Comparison of ENCODE assay signal across 25 mouse cellular contexts in genomic region chr5:50013965-50014364, GRCm38 (mm10). TPM values are rescaled to one million over a fixed set of nuclear protein-coding genes. Genes with fewer than 3 reads are reported as not detected.
DNase-seq lines count a peak whose midpoint lies in the region; ATAC-seq and TF ChIP-seq lines count a peak whose summit lies in the region.
"Had no signal": no experiment of that assay in that cellular context is flagged by ENCODE, and none has a peak within 500 bp of the region (broad histone marks: within the 10 kb centered on the region; RNA-seq: fewer than 3 reads in every experiment).

No protein-coding gene starts in this region.

- WGBS in liver, embryonic 11.5 days, result 71% methylated on average over 4 of the region's 4 CpGs
- 63% methylated on average over 4 of the region's 4 CpGs for WGBS in liver, postnatal 0 days (ENCODE audit: insufficient replicate concordance)
- 46% methylated on average over 4 of the region's 4 CpGs for WGBS in liver, embryonic 14.5 days (ENCODE audit: insufficient replicate concordance)
- WGBS in liver, embryonic 12.5 days (ENCODE audit: insufficient replicate concordance), result 46% methylated on average over 4 of the region's 4 CpGs
- 67% methylated on average over 4 of the region's 4 CpGs for WGBS in midbrain, embryonic 15.5 days
- WGBS in midbrain, embryonic 11.5 days, result 68% methylated on average over 4 of the region's 4 CpGs
- 49% methylated on average over 4 of the region's 4 CpGs for WGBS in liver, embryonic 16.5 days (ENCODE audit: insufficient replicate concordance)

- H3K9ac ChIP-seq in liver, embryonic 11.5 days (ENCODE audit: low read depth, low read length), result no peak overlapping the region
- no peak overlapping the region for H3K9ac ChIP-seq in liver, postnatal 0 days (replicated peaks)
- H3K9ac ChIP-seq in liver, embryonic 14.5 days (replicated peaks), result no peak overlapping the region
- no peak overlapping the region for H3K9ac ChIP-seq in liver, embryonic 12.5 days
- no peak overlapping the region for H3K9ac ChIP-seq in midbrain, embryonic 15.5 days
- H3K9ac ChIP-seq in midbrain, embryonic 11.5 days (ENCODE audit: low read length), result no peak overlapping the region
- H3K9ac ChIP-seq in liver, embryonic 16.5 days (ENCODE audit: low read depth, low read length), result peak overlapping the region; percentile 16; the same call in 1 of the 2 replicates
- H3K9ac ChIP-seq: embryonic facial prominence, embryonic 12.5 days; forebrain, embryonic 13.5 days; forebrain, embryonic 15.5 days had no signal

- H3K4me3 ChIP-seq in liver, embryonic 11.5 days (ENCODE audit: low read depth, low read length), result no peak overlapping the region
- no peak overlapping the region for H3K4me3 ChIP-seq in liver, postnatal 0 days (ENCODE audit: low read depth, low read length)
- no peak overlapping the region for H3K4me3 ChIP-seq in liver, embryonic 14.5 days (ENCODE audit: insufficient read depth in 1 of 2, low read depth in 2 of 2, low read length in 2 of 2)
- no peak overlapping the region for H3K4me3 ChIP-seq in liver, embryonic 12.5 days
- no peak overlapping the region for H3K4me3 ChIP-seq in midbrain, embryonic 15.5 days
- H3K4me3 ChIP-seq in midbrain, embryonic 11.5 days (ENCODE audit: low read depth, low read length), result no peak overlapping the region
- no peak overlapping the region for H3K4me3 ChIP-seq in liver, embryonic 16.5 days (ENCODE audit: low read depth, low read length)
- H3K4me3 ChIP-seq: embryonic facial prominence, embryonic 10.5 days; embryonic facial prominence, embryonic 12.5 days; forebrain, embryonic 13.5 days; forebrain, embryonic 15.5 days had no signal

- H3K27me3 ChIP-seq in liver, embryonic 11.5 days (replicated peaks; ENCODE audit: control insufficient read depth, insufficient read depth, low read length), result no peaks in the 10 kb centered on the region
- H3K27me3 ChIP-seq in liver, postnatal 0 days (ENCODE audit: insufficient read depth, low read length), result no peaks in the 10 kb centered on the region
- H3K27me3 ChIP-seq in liver, embryonic 14.5 days (ENCODE audit: control insufficient read depth, insufficient read depth, low read length), result no peaks in the 10 kb centered on the region
- no peaks in the 10 kb centered on the region for H3K27me3 ChIP-seq in liver, embryonic 12.5 days (replicated peaks)
- no peaks in the 10 kb centered on the region for H3K27me3 ChIP-seq in midbrain, embryonic 15.5 days (replicated peaks)
- H3K27me3 ChIP-seq in midbrain, embryonic 11.5 days (ENCODE audit: control insufficient read depth, insufficient read depth, low read length), result no peaks in the 10 kb centered on the region
- no peaks in the 10 kb centered on the region for H3K27me3 ChIP-seq in liver, embryonic 16.5 days (ENCODE audit: control insufficient read depth, insufficient read depth, low read depth, low read length)
- H3K27me3 ChIP-seq: CH12.LX; embryonic facial prominence, embryonic 12.5 days; forebrain, embryonic 13.5 days; forebrain, embryonic 15.5 days; Patski had no signal

- no peak overlapping the region for H3K27ac ChIP-seq in liver, embryonic 11.5 days (ENCODE audit: low read depth, low read length)
- no peak overlapping the region for H3K27ac ChIP-seq in liver, postnatal 0 days (ENCODE audit: low read depth)
- H3K27ac ChIP-seq in liver, embryonic 14.5 days, result no peak overlapping the region
- no peak overlapping the region for H3K27ac ChIP-seq in liver, embryonic 12.5 days
- no peak overlapping the region for H3K27ac ChIP-seq in midbrain, embryonic 15.5 days
- no peak overlapping the region for H3K27ac ChIP-seq in midbrain, embryonic 11.5 days (ENCODE audit: low read depth, low read length)
- no peak overlapping the region for H3K27ac ChIP-seq in liver, embryonic 16.5 days (ENCODE audit: low read length)
- H3K27ac ChIP-seq: embryonic facial prominence, embryonic 10.5 days; embryonic facial prominence, embryonic 12.5 days; forebrain, embryonic 13.5 days; forebrain, embryonic 15.5 days had no signal

- no peak overlapping the region for H3K4me2 ChIP-seq in liver, embryonic 11.5 days
- no peak overlapping the region for H3K4me2 ChIP-seq in liver, postnatal 0 days (ENCODE audit: low read depth, low read length)
- H3K4me2 ChIP-seq in liver, embryonic 14.5 days (ENCODE audit: low read depth), result no peak overlapping the region
- H3K4me2 ChIP-seq in liver, embryonic 12.5 days, result no peak overlapping the region
- no peak overlapping the region for H3K4me2 ChIP-seq in midbrain, embryonic 15.5 days
- no peak overlapping the region for H3K4me2 ChIP-seq in midbrain, embryonic 11.5 days
- no peak overlapping the region for H3K4me2 ChIP-seq in liver, embryonic 16.5 days (ENCODE audit: low read depth, low read length)
- H3K4me2 ChIP-seq: embryonic facial prominence, embryonic 12.5 days; forebrain, embryonic 13.5 days; forebrain, embryonic 15.5 days had no signal

- H3K36me3 ChIP-seq in liver, embryonic 11.5 days (ENCODE audit: control insufficient read depth, insufficient read depth, low read length), result no peaks in the 10 kb centered on the region
- no peaks in the 10 kb centered on the region for H3K36me3 ChIP-seq in liver, postnatal 0 days (replicated peaks; ENCODE audit: insufficient read depth, low read length)
- no peaks in the 10 kb centered on the region for H3K36me3 ChIP-seq in liver, embryonic 14.5 days (replicated peaks; ENCODE audit: control insufficient read depth, insufficient read depth, low read depth)
- peaks cover 4% of the 10 kb centered on the region for H3K36me3 ChIP-seq in liver, embryonic 12.5 days
- no peaks in the 10 kb centered on the region for H3K36me3 ChIP-seq in midbrain, embryonic 15.5 days (replicated peaks)
- no peaks in the 10 kb centered on the region for H3K36me3 ChIP-seq in midbrain, embryonic 11.5 days (ENCODE audit: control insufficient read depth, insufficient read depth, low read length)
- no peaks in the 10 kb centered on the region for H3K36me3 ChIP-seq in liver, embryonic 16.5 days (ENCODE audit: control insufficient read depth, insufficient read depth)
- H3K36me3 ChIP-seq: G1E had no signal

- DNase-seq in liver, embryonic 11.5 days (ENCODE audit: low spot score), result no peak
- no peak for DNase-seq in liver, postnatal 0 days
- no peak for DNase-seq in liver, embryonic 14.5 days (ENCODE audit: low read depth in 3 of 3, low spot score in 3 of 3)
- DNase-seq in midbrain, embryonic 11.5 days (ENCODE audit: low spot score, missing footprints), result no peak
- DNase-seq in right cerebral cortex, postnatal 14 days, result no peak
- DNase-seq: adrenal gland, adult 2 months; adrenal gland, postnatal 10 days; adrenal gland, postnatal 25 days; B cell, adult 2 months; cerebellum, adult 11-12 months; cerebellum, adult 2 months; cerebellum, adult 9-10 months; cerebellum, postnatal 10 days; cerebellum, postnatal 25 days had no signal

- ATAC-seq in liver, embryonic 11.5 days (replicated peaks; ENCODE audit: low FRiP score), result peak; percentile 30; the same call in 1 of the 2 replicates
- ATAC-seq in liver, postnatal 0 days, result no peak
- peak; percentile 48; the same call in 1 of the 2 replicates for ATAC-seq in liver, embryonic 14.5 days (ENCODE audit: insufficient read depth)
- ATAC-seq in liver, embryonic 12.5 days, result no peak; the same call in 1 of the 2 replicates
- peak; percentile 57; the same call in 1 of the 2 replicates for ATAC-seq in midbrain, embryonic 15.5 days (replicated peaks)
- ATAC-seq in midbrain, embryonic 11.5 days (ENCODE audit: low FRiP score), result no peak; the same call in 1 of the 2 replicates
- ATAC-seq in liver, embryonic 16.5 days (ENCODE audit: low read depth), result no peak
- ATAC-seq: CD4-positive, CD25-positive, alpha-beta regulatory T cell, adult 4 months; forebrain, embryonic 13.5 days; forebrain, embryonic 15.5 days; Patski had no signal

- TF ChIP-seq CTCF in liver, postnatal 0 days (IDR thresholded peaks at IDR 0.05; ENCODE audit: low read depth), result no peak
- TF ChIP-seq CTCF in liver, embryonic 14.5 days (IDR thresholded peaks at IDR 0.05; ENCODE audit: low read depth), result no peak

- H3K9me3 ChIP-seq in liver, embryonic 11.5 days (ENCODE audit: control insufficient read depth, low read length), result no peaks in the 10 kb centered on the region
- no peaks in the 10 kb centered on the region for H3K9me3 ChIP-seq in liver, postnatal 0 days (ENCODE audit: low read length)
- no peaks in the 10 kb centered on the region for H3K9me3 ChIP-seq in liver, embryonic 14.5 days (ENCODE audit: control insufficient read depth, low read length)
- H3K9me3 ChIP-seq in liver, embryonic 12.5 days (replicated peaks), result no peaks in the 10 kb centered on the region
- no peaks in the 10 kb centered on the region for H3K9me3 ChIP-seq in midbrain, embryonic 15.5 days
- no peaks in the 10 kb centered on the region for H3K9me3 ChIP-seq in midbrain, embryonic 11.5 days (ENCODE audit: control insufficient read depth, low read length)
- no peaks in the 10 kb centered on the region for H3K9me3 ChIP-seq in liver, embryonic 16.5 days (replicated peaks; ENCODE audit: control insufficient read depth, low read length)
- H3K9me3 ChIP-seq: embryonic facial prominence, embryonic 10.5 days; embryonic facial prominence, embryonic 12.5 days; forebrain, embryonic 13.5 days; forebrain, embryonic 15.5 days; G1E had no signal

- no peak for TF ChIP-seq EP300 in liver, postnatal 0 days (IDR thresholded peaks at IDR 0.05; ENCODE audit: low read depth)
- no peak for TF ChIP-seq EP300 in liver, embryonic 14.5 days (IDR thresholded peaks at IDR 0.05; ENCODE audit: low read depth)

- peaks cover 13% of the 10 kb centered on the region for H3K4me1 ChIP-seq in liver, embryonic 11.5 days (replicated peaks; ENCODE audit: control insufficient read depth, insufficient read depth, low read length)
- H3K4me1 ChIP-seq in liver, postnatal 0 days (ENCODE audit: insufficient read depth), result no peaks in the 10 kb centered on the region
- peaks cover 20 to 21% of the 10 kb centered on the region in 2 experiments for H3K4me1 ChIP-seq in liver, embryonic 14.5 days (replicated peaks; ENCODE audit: control insufficient read depth in 2 of 2, insufficient read depth in 2 of 2, low read length in 1 of 2)
- peaks cover 34% of the 10 kb centered on the region for H3K4me1 ChIP-seq in liver, embryonic 12.5 days
- peaks cover 3% of the 10 kb centered on the region; the same call in 1 of the 2 replicates for H3K4me1 ChIP-seq in midbrain, embryonic 15.5 days
- H3K4me1 ChIP-seq in midbrain, embryonic 11.5 days (ENCODE audit: control insufficient read depth, insufficient read depth, low read length), result peaks cover 10% of the 10 kb centered on the region; the same call in 1 of the 2 replicates
- H3K4me1 ChIP-seq in liver, embryonic 16.5 days (ENCODE audit: control insufficient read depth, low read depth, low read length), result peaks cover 4% of the 10 kb centered on the region; the same call in 1 of the 2 replicates

RNA-seq across cellular contexts. Expression of gene Adgra3, which starts 44.8 kb away (rescaled TPM):
- polyA plus RNA-seq in liver, embryonic 11.5 days (2014; fragmentation: Nextera tagmentation; extraction: Ambion mirVana), result 16.1 and 17.7 TPM in 2 replicates
- polyA plus RNA-seq in liver, postnatal 0 days (2015; fragmentation: Nextera tagmentation; extraction: Ambion mirVana), result 2.3 and 2.7 TPM in 2 replicates
- 4.5 and 4.9 TPM in 2 replicates for polyA plus RNA-seq in liver, embryonic 14.5 days (2012; rRNA removed)
- 4.0 and 5.1 TPM in 2 replicates for polyA plus RNA-seq in liver, embryonic 14.5 days (2014; fragmentation: Nextera tagmentation; extraction: Ambion mirVana)
- 13.4 and 15.0 TPM in 2 replicates for polyA plus RNA-seq in liver, embryonic 12.5 days (2016; fragmentation: Nextera tagmentation; extraction: Ambion mirVana)
- 14.3 and 15.4 TPM in 2 replicates for polyA plus RNA-seq in midbrain, embryonic 15.5 days (2015; fragmentation: Nextera tagmentation; extraction: Ambion mirVana)
- 37.3 and 41.2 TPM in 2 replicates for polyA plus RNA-seq in midbrain, embryonic 11.5 days (2014; fragmentation: Nextera tagmentation; extraction: Ambion mirVana)
- polyA plus RNA-seq in liver, embryonic 16.5 days (2015; fragmentation: Nextera tagmentation; extraction: Ambion mirVana), result 1.1 and 1.7 TPM in 2 replicates
- polyA plus RNA-seq: CD4-positive, CD25-positive, alpha-beta regulatory T cell, adult 4 months; G1E had no signal

Comparison
In these comparisons a context has a peak if more than half of its experiments do, and no peak if none do; other contexts are left out.
1. ATAC-seq: peak in liver, embryonic 11.5 days (single experiment), liver, embryonic 14.5 days (single experiment) and midbrain, embryonic 15.5 days (single experiment); none in liver, postnatal 0 days (single experiment), liver, embryonic 12.5 days (single experiment), midbrain, embryonic 11.5 days (single experiment) and liver, embryonic 16.5 days (single experiment).